Mouse (Mus musculus): ENCODE results near the gene A530016L24Rik.

- no peak for TF ChIP-seq CHD2 (IDR thresholded peaks at IDR 0.05; ENCODE audit: low read depth, low read length)
- no peak for TF ChIP-seq ZNF384 (IDR thresholded peaks at IDR 0.05; ENCODE audit: low read depth, low read length)
These were observed 21.6 kb downstream of the A530016L24Rik start for GRCm38 (mm10) chr12:112510733-112511372.
